Mouse (Mus musculus): Measurements from ENCODE around the gene Gm3327. TPM values are rescaled to one million over a fixed set of nuclear protein-coding genes. Genes with fewer than 3 reads are reported as not detected.
"Not testable (repeated sequence)": the region's sequence is repeated elsewhere in the genome, so short reads cannot be mapped to it uniquely, and the experiment has no call there.

The Gm3327 gene
- not detected for total RNA-seq (2021)
- long read RNA-seq, experiment 1 = 0 reads
- long read RNA-seq, experiment 2 = 0 reads

DNA sequence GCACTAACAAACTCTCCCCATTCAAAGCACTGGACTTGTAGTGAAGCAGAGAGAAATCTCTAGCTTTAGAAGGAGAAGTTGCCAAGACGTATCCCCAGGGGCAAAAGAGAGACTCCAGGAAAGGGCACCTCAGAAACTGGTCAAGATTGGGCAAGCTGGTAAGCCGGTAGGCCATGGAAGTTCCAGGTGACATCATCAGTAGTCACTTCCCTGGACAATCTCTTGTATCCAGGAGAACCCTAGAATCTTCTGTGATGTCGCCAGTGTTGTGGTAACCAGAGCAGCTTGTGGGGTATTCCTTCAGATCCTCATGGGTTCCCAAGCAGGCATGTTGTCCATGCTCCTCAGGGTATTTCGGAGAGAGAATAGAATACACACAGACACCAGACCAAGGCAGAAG lies at the start of gene Gm3327:
Gene Gm3327 (plus strand): TSS at position 301 of the 400 bp plus-strand sequence.
- not testable (repeated sequence) for DNase-seq (ENCODE audit: low spot score in 2 of 2)

GRCm38 (mm10) chr14:44077785-44078341 lies 45.8 kb upstream of the Gm3327 start:
- DNase-seq (ENCODE audit: low spot score in 2 of 2) = not testable (repeated sequence)

DNA sequence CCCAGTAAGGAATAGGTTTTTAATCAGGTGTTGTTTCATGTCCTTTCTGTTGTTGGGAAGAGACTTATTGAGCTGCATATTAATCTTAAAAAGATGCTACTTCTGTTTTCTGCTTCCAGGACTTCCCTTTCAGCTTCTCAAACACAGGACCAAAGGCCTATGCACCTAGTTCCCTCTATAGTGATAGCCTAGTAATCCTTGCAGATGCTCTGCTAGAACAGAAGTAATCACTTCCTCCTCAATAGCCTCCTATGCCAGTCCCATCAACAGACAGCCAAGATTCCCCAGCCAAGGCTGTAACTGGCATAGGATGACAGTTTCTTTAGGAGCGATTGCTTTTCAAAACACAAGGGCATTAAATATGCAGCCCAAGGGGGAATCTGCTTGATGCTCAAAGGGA lies 37.1 kb upstream of the Gm3327 start:
- not testable (repeated sequence) for DNase-seq (ENCODE audit: low spot score in 2 of 2)

DNA sequence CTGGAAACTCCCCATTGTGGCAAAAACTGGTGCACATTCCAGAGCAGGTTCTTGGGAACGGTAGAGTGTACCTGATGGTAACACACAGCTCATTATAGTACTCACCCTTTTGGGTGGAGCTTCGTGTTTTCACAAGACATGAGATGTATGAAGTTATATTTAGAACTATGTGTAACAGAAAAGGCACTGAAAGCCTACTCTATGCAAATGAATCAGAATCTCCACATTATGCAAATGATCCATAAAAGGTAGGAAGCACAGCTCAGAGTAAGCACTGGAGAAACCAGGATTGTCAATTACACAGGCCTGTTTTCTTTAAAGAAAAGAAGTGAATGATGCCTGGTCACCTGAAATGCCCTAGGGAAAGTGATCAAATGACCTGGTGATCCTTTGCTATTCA lies 36.1 kb upstream of the Gm3327 start:
- not testable (repeated sequence) for DNase-seq (ENCODE audit: low spot score in 2 of 2)

DNA sequence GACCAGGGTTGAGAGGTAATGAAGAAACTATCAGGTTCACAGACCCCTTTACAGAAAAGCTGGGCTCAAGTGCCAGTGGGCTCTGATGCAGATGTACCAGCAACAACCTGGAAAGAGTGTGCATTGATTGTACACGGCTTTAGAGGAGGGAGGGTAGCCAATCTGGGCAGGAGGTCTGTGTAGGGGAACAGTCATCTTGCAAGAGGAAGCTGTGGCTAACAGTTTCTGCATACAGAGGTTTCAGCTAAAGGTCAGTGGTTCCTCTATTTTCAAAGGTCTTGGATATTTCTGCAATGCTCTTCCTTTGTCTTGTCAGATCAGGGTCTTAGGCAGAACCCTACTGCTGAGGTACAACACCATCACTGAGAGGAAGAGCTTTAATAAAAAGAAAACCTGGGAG lies 32.1 kb upstream of the Gm3327 start:
- not testable (repeated sequence) for DNase-seq (ENCODE audit: low spot score in 2 of 2)

GRCm38 (mm10) chr14:44094445-44094844 lies 29.2 kb upstream of the Gm3327 start:
- not testable (repeated sequence) for DNase-seq (ENCODE audit: low spot score in 2 of 2)

- DNase-seq (ENCODE audit: low spot score in 2 of 2) = not testable (repeated sequence)
Measured at GRCm38 (mm10) chr14:44100030-44100429, 23.6 kb upstream of the Gm3327 start.

- not testable (repeated sequence) for DNase-seq (ENCODE audit: low spot score in 2 of 2)
Measured at GRCm38 (mm10) chr14:44102354-44102753, 21.3 kb upstream of the Gm3327 start, which contains the start of gene Ear2. Gene Ear2 (plus strand): TSS chr14:44102654.

DNA sequence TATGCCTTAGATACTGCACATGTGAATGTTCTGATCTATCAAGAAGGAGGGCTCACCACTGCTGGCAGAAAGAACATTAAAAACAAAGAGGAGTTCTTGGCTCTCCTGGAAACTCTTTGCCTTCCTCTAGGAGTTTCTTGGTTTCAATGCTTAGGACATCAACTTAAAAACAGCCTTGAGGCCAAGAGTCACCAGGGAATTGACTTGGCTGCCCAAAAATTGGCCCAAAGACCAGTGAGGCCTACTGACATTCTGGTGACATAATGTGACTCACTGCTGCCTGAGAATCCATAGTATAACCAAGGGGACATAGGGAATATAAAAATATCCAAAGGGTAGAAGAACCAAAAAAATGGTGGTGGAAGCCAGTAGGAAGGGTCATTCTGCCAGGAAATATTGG lies 12.7 kb upstream of the Gm3327 start:
- no peak for DNase-seq (ENCODE audit: low spot score in 2 of 2)

Other genes with a start within 250 kb of the Gm3327 start
- gene Ear1, start 248.3 kb upstream of the Gm3327 start, total RNA-seq (2021) = not detected
- not detected for gene Ear10, start 200.3 kb upstream of the Gm3327 start, total RNA-seq (2021)
- not detected for gene Gm8113, start 198.5 kb upstream of the Gm3327 start, total RNA-seq (2021)
- gene Ang5, start 166.8 kb upstream of the Gm3327 start, total RNA-seq (2021) = not detected
- gene Ang6, start 121.6 kb upstream of the Gm3327 start, total RNA-seq (2021) = not detected
- not detected for gene Ear2, start 21.2 kb upstream of the Gm3327 start, total RNA-seq (2021)
- gene Gm8212, start 73.8 kb downstream of the Gm3327 start, total RNA-seq (2021) = not detected
- gene 4930503E14Rik, start 89.4 kb downstream of the Gm3327 start, total RNA-seq (2021) = under 1 TPM in 1 of 2 experiments, not detected in 1; 0.73 TPM
- gene Gm8220, start 161.7 kb downstream of the Gm3327 start, total RNA-seq (2021) = not detected
- gene Gm5930, start 214.7 kb downstream of the Gm3327 start, total RNA-seq (2021) = not detected
- not detected for gene Gm8229, start 241.5 kb downstream of the Gm3327 start, total RNA-seq (2021)